12 mouse cellular contexts compared by ENCODE assay signal in the genomic region with DNA sequence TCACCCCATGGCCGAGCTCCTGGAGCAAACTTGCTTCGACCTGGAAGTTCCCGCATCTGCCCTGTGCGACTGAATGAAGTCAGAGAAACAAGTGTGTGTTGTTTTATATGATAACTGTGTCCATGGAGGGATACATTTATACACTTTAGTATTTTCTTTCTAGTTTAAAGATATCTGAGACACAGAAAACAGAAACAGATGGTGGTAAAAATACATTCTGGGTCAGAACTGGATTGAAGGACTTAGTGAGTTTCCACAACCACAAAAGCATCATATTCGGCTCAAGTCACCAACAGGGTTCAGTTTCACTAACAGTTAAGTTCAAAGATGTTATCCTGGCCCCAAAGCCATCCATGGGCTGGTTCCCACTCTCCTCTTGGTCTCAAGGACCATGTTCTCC.
"Had no signal": no experiment of that assay in that cellular context is flagged by ENCODE, and none has a peak within 500 bp of the region (broad histone marks: within the 10 kb centered on the region; RNA-seq: fewer than 3 reads in every experiment).

No protein-coding gene starts in this region.

- DNase-seq: retina, postnatal 1 day; right cerebral cortex, adult 18-20 months; right cerebral cortex, postnatal 14 days; right cerebral cortex, postnatal 25 days; right cerebral cortex, postnatal 4 days; spleen, adult 18-20 months; thymus, adult 18-20 months; thymus, adult 2 months; thymus, postnatal 14 days; thymus, postnatal 25 days; thymus, postnatal 36 days; thymus, postnatal 4 days had no signal
